Mouse (Mus musculus): Measurements from ENCODE around the gene Tmem247.

DNA sequence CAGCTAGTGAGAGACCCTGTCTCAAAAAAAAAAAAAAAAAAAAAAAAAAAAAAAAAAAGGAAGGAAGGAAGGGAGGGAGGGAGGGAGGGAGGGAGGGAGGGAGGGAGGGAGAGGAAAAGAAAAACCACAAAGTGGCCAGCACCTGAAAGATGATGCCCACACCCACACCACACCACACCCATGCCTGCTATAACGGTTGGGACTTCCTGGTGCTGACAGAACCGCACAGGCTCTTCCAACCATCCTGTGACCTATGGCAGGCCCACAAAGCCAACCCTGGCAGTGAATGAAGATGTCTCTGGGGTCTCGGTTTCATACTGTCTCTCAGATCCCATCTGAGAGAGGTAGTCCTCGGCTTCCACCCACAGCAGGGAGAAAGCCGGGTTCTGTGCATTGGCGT lies 12.2 kb downstream of the Tmem247 start:
- TF ChIP-seq CTCF (IDR thresholded peaks at IDR 0.05; ENCODE audit: low read depth, low read length), result no peak
- TF ChIP-seq POLR2A (IDR thresholded peaks at IDR 0.05; ENCODE audit: borderline replicate concordance, low read depth, low read length), result no peak

All from bone marrow macrophage, adult 2 months (primary cell).